Mouse (Mus musculus) spleen, adult 2 months (tissue): ENCODE measurements around the gene Thop1. TPM values are rescaled to one million over a fixed set of nuclear protein-coding genes. Genes with fewer than 3 reads are reported as not detected.

Experiments
- DNase-seq, 2 experiments: peaks; one replicate each; pipeline versions ENCODE4 v3.0.0 to v3.0.0-alpha.2; 2012 to 2021; ENCODE audit warnings: low spot score in 2 of 2, low read depth in 1 of 2
- H3K27ac ChIP-seq: fragments of 200-500 bp; 2 replicates; pipeline ENCODE4 v1.5.1; 2012; ENCODE audit warnings: low read length, inconsistent platforms; ENCODE audit not compliant: insufficient read depth
- H3K27me3 ChIP-seq: fragments of 200-500 bp; 2 replicates; pipeline ENCODE4 v1.6.1; 2012; ENCODE audit warnings: mild to moderate bottlenecking, moderate library complexity, low read length, inconsistent platforms; ENCODE audit not compliant: control insufficient read depth, insufficient read depth
- H3K36me3 ChIP-seq: fragments of 200-500 bp; 2 replicates; pipeline ENCODE4 v1.6.1; 2012; ENCODE audit warnings: mild to moderate bottlenecking, low read length, inconsistent platforms; ENCODE audit not compliant: control insufficient read depth, insufficient read depth
- H3K4me1 ChIP-seq: fragments of 200-500 bp; 2 replicates; pipeline ENCODE4 v1.6.1; 2011; ENCODE audit warnings: inconsistent platforms; ENCODE audit not compliant: control insufficient read depth, insufficient read depth, insufficient read length
- H3K4me3 ChIP-seq: fragments of 200-500 bp; 2 replicates; pipeline ENCODE4 v1.5.1; 2011; ENCODE audit warnings: mild to moderate bottlenecking, inconsistent platforms; ENCODE audit not compliant: insufficient read depth, insufficient read length; ENCODE audit errors: extremely low read depth
- CTCF ChIP-seq: fragments of 200-500 bp; IDR thresholded peaks from 2 replicates; pipeline ENCODE4 v1.5.1; 2011; ENCODE audit warnings: mild to moderate bottlenecking, inconsistent platforms; ENCODE audit not compliant: insufficient read depth, insufficient read length, insufficient replicate concordance; ENCODE audit errors: extremely low read depth
- POLR2A ChIP-seq: fragments of 200-500 bp; IDR thresholded peaks from 2 replicates; pipeline ENCODE4 v1.6.1; 2011; ENCODE audit warnings: low read depth, low read length, inconsistent platforms
- WGBS: fragments of 180-500 bp; shearing (Covaris S2); methylation state at CpG from one replicate; pipeline ENCODE4 v1.1.7; 2018; 5-methylcytosine and 5-hydroxymethylcytosine counted together
- polyA plus RNA-seq: library from polyadenylated mRNA; depleted of rRNA; stranded (reverse); fragments of >200 nt; gene quantifications from 2 replicates; pipeline ENCODE4 v1.2.3, GENCODE M21; 2012; rRNA removed

Gene Thop1
- polyA plus RNA-seq, 1 experiment: 17.9 TPM

DNA sequence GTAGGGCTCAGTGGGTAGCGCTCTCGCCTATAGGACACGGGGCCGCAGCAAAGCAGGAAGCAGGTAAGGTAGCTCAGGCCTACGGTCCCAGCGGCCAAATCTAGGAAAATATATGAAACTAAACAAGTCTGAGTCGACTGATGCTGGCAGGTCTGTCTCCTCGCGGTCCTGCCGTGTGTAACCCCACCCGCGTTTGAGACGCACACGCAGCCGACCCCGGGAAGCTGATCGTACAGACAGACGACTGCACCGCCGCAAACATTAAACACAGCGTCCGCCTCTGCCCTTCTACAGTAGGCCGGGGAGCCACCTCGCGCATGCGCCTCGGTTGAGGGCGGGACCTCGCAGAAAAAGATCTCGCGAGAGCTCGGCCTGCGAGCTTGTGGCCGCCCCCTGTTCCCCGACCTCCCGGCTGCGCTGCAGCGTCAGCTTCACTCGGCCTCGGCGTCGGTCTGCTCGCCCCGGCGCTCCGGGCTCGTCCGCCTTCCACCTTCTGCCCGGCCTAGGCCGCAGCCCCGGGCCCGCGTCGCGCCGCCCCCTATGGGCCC lies 35.8 kb downstream of the Thop1 start, which contains the start of gene Map2k2:
Gene Map2k2 (plus strand): TSS at position 351 of the 548 bp plus-strand sequence.
- Histone ChIP-seq H3K4me1 (peaks cover 12% of the 10 kb centered on the region; the same call in 1 of the 2 replicates), H3K4me3 (peak within 1 kb of the TSS; percentile 71), H3K36me3 (peaks cover 17% of the 10 kb centered on the region), H3K27me3 (no peaks in the 10 kb centered on the region), H3K27ac (peak within 1 kb of the TSS; percentile 96)
- WGBS: under 1% methylated on average over 56 of the region's 56 CpGs
- DNase-seq: peak; percentile 94 to 97
- TF ChIP-seq CTCF: no peak
- peak; percentile 98 for TF ChIP-seq POLR2A

DNA sequence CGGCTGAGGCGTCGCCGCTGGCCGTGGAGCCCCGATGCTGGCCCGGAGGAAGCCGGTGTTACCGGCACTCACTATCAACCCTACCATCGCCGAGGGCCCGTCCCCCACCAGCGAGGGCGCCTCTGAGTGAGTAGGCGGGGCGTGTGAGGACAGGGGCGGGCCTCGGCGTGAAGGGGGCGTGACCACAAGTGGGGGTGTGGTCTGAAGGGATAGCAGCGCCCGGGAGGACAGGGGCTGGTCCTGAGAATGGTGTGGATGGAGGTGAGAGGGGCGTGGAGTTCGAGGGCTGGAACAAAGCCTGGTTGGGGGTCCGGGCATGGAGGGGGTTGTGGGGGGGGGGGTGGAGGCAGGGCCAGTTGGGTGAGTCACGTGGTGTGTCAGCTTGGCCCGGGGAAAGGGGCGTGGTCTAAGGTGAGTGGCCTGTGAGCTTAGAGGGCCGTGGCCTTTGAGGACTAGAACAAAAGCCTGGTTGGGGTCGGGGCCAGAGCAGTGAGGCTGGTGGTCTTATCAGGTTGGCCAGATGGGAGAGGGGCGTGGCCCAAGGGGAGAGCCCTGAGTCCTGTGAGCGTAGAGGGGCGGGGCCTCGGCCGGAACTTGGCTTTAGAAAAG lies 36.4 kb downstream of the Thop1 start:
- peak; percentile 57 to 79 for DNase-seq

DNA sequence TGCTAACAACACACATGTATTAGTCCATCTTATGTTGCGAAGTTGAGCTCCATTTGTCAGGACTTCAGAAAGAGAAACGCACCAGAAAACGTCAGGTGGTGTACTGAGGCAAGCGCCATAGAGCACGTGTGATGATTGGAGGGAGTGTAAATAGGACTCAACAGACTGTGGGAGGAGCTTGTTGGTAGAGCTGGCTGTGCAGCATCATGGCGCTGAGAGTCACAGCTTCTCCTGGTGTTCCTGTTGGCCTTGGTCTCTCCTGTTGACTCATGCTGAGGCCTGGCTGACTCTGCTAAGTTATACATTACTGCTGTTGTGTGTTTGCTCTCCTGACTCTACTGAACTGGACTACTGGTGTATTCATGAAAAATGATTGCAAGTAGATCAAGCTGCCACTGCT lies 43.1 kb downstream of the Thop1 start:
- Histone ChIP-seq H3K27ac (no peak overlapping the region), H3K27me3 (no peaks in the 10 kb centered on the region), H3K4me3 (no peak overlapping the region), H3K36me3 (peaks cover 35% of the 10 kb centered on the region), H3K4me1 (no peaks in the 10 kb centered on the region)
- no peak for TF ChIP-seq POLR2A
- TF ChIP-seq CTCF: no peak
- DNase-seq: no peak
- WGBS: 91% methylated on average over 6 of the region's 6 CpGs

More for the DNA sequence above, 36.4 kb downstream of the Thop1 start:
- Histone ChIP-seq H3K4me1 (peaks cover 12% of the 10 kb centered on the region; the same call in 1 of the 2 replicates), H3K27ac (peak overlapping the region; percentile 96), H3K4me3 (peak overlapping the region; percentile 71), H3K27me3 (no peaks in the 10 kb centered on the region), H3K36me3 (peaks cover 19% of the 10 kb centered on the region)
- WGBS: 1% methylated on average over 35 of the region's 35 CpGs
- TF ChIP-seq CTCF (no peak), POLR2A (no peak)

DNA sequence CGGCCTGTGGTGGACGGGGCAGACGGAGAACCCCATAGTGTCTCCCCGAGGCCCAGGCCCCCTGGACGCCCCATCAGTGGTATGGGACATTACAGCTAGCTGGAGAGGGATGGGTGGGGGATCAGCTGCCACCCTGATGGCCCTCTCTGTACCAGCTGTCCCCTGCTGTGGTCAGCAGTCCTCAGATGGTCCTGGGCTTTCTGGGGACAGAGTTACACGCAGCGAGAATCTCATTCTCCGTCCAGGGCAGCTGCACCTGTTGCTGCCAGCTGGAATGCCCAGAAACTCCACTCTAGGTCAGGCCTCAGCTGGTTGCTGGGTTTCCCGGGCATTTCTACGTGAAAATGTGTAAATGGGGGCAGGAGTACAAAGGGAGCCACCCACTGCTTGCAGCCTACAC lies 49.8 kb downstream of the Thop1 start:
- no peak for DNase-seq
- TF ChIP-seq POLR2A: no peak
- TF ChIP-seq CTCF: no peak
- WGBS: 92% methylated on average over 10 of the region's 10 CpGs

DNA sequence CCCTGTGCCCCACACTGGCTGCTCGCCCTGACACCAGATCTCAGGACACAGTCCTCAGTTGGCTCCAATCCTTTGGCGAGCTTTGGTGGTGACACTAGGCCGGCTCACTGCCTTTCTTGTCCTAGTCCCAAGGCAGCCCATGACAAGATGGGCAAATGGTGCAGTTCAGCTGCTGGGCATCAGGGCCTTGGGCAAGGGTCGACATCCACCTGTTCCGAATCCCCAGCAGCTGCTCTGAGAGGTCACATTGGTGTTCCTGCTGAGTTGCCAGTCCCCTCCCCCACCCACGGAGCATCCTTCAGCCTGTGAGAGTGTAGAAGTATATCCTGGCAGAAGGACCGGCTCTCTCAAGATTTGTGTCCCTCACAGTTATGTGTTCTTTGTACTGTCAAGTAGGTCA lies 50.8 kb downstream of the Thop1 start:
- no peak overlapping the region for H3K4me3 ChIP-seq
- no peak overlapping the region for H3K27ac ChIP-seq
- 95% methylated on average over 7 of the region's 7 CpGs for WGBS
- H3K27me3 ChIP-seq: no peaks in the 10 kb centered on the region
- H3K4me1 ChIP-seq: no peaks in the 10 kb centered on the region
- TF ChIP-seq POLR2A: no peak
- TF ChIP-seq CTCF: no peak
- no peak for DNase-seq
- peaks cover 43% of the 10 kb centered on the region for H3K36me3 ChIP-seq

More for the DNA sequence above, 49.8 kb downstream of the Thop1 start:
- H3K4me3 ChIP-seq: no peak overlapping the region
- H3K4me1 ChIP-seq: no peaks in the 10 kb centered on the region
- no peaks in the 10 kb centered on the region for H3K27me3 ChIP-seq
- peaks cover 49% of the 10 kb centered on the region for H3K36me3 ChIP-seq
- H3K27ac ChIP-seq: no peak overlapping the region

DNA sequence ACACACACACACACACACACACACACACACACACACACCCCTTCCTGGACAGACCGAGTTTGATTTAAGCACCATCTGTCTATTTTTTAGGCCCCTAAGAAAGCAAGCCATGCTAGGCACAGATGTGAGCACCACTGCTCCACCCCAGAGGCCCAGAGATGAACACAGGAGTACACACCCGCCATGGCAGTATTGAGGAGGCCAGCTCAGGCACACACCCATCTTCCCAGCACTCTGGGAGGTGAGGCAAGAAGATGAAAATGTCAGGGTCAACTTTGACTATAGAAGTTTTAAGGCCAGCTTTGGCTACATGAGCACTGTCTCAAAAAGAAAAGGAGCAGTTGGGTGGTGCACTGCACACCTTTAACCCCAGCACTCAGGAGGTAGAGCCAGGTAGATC lies 53.1 kb downstream of the Thop1 start:
- 69% methylated on average over 2 of the region's 2 CpGs for WGBS
- no peak for DNase-seq
- Histone ChIP-seq H3K4me1 (peaks cover 7% of the 10 kb centered on the region; the same call in 1 of the 2 replicates), H3K27me3 (no peaks in the 10 kb centered on the region), H3K36me3 (peaks cover 36% of the 10 kb centered on the region), H3K27ac (no peak overlapping the region), H3K4me3 (no peak overlapping the region)
- no peak for TF ChIP-seq POLR2A
- TF ChIP-seq CTCF: no peak

DNA sequence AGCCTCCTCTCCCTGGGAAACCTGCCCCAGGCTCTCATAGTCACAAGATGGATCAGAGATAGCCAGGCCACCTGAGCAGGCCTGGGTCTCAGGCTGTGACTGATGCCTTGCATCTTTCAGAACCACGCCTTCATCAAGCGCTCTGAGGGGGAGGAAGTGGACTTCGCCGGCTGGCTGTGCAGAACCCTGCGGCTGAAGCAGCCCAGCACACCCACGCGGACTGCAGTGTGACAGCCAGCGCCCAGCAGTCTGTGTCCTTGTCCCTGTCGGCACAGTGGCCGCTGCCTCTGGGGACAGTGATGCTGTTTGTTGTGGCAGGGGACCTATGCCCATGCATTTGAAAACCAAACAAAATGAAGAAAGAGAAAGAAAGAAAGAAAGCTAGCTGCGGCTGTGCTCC lies 53.7 kb downstream of the Thop1 start:
- no peak for TF ChIP-seq CTCF
- TF ChIP-seq POLR2A: no peak
- WGBS: 76% methylated on average over 11 of the region's 11 CpGs
- peaks cover 13% of the 10 kb centered on the region for H3K4me1 ChIP-seq
- H3K4me3 ChIP-seq: no peak overlapping the region
- peaks cover 33% of the 10 kb centered on the region for H3K36me3 ChIP-seq
- no peak overlapping the region for H3K27ac ChIP-seq
- no peak for DNase-seq
- H3K27me3 ChIP-seq: no peaks in the 10 kb centered on the region

Other genes with a start within 250 kb of the Thop1 start
- gene Oaz1, start 243.4 kb upstream of the Thop1 start, polyA plus RNA-seq: 730 and 862 TPM in 2 replicates
- 0.02 TPM in 2 replicates for gene Lingo3, start 226.0 kb upstream of the Thop1 start, polyA plus RNA-seq
- gene Lsm7, start 214.8 kb upstream of the Thop1 start, polyA plus RNA-seq: 84.0 and 103 TPM in 2 replicates
- gene Sppl2b, start 214.8 kb upstream of the Thop1 start, polyA plus RNA-seq: 127 and 130 TPM in 2 replicates
- gene Tmprss9, start 198.2 kb upstream of the Thop1 start, polyA plus RNA-seq: 0.08 and 0.09 TPM in 2 replicates
- 123 and 133 TPM in 2 replicates for gene Timm13, start 169.1 kb upstream of the Thop1 start, polyA plus RNA-seq
- 11.0 and 13.2 TPM in 2 replicates for gene Lmnb2, start 151.8 kb upstream of the Thop1 start, polyA plus RNA-seq
- gene Gadd45b, start 140.0 kb upstream of the Thop1 start, polyA plus RNA-seq: 35.7 and 46.8 TPM in 2 replicates
- gene Gng7, start 55.1 kb upstream of the Thop1 start, polyA plus RNA-seq: 0.75 and 0.91 TPM in 2 replicates
- 0.04 TPM in 1 of 2 replicates, not detected in the other for gene Diras1, start 44.4 kb upstream of the Thop1 start, polyA plus RNA-seq
- gene Slc39a3, start 32.6 kb upstream of the Thop1 start, polyA plus RNA-seq: 22.3 and 26.0 TPM in 2 replicates
- gene Sgta, start 9.9 kb upstream of the Thop1 start, polyA plus RNA-seq: 88.8 and 114 TPM in 2 replicates
- gene Creb3l3, start 28.8 kb downstream of the Thop1 start, polyA plus RNA-seq: 0.27 and 0.32 TPM in 2 replicates
- 135 and 201 TPM in 2 replicates for gene Map2k2, start 35.9 kb downstream of the Thop1 start, polyA plus RNA-seq
- gene Zbtb7a, start 65.2 kb downstream of the Thop1 start, polyA plus RNA-seq: 64.6 and 95.2 TPM in 2 replicates
- gene Pias4, start 97.9 kb downstream of the Thop1 start, polyA plus RNA-seq: 36.1 and 45.8 TPM in 2 replicates
- 1,457 and 1,736 TPM in 2 replicates for gene Eef2, start 106.6 kb downstream of the Thop1 start, polyA plus RNA-seq
- gene Dapk3, start 113.0 kb downstream of the Thop1 start, polyA plus RNA-seq: 58.0 and 84.5 TPM in 2 replicates
- gene 4930442H23Rik, start 113.8 kb downstream of the Thop1 start, polyA plus RNA-seq: not detected in 2 replicates
- not detected in 2 replicates for gene Nmrk2, start 132.0 kb downstream of the Thop1 start, polyA plus RNA-seq
- 0.92 and 0.95 TPM in 2 replicates for gene Atcay, start 160.8 kb downstream of the Thop1 start, polyA plus RNA-seq
- gene Zfr2, start 163.1 kb downstream of the Thop1 start, polyA plus RNA-seq: 5.5 and 6.1 TPM in 2 replicates
- gene Matk, start 182.9 kb downstream of the Thop1 start, polyA plus RNA-seq: 22.5 and 30.0 TPM in 2 replicates
- 63.6 and 86.9 TPM in 2 replicates for gene Mrpl54, start 196.9 kb downstream of the Thop1 start, polyA plus RNA-seq
- 63.0 and 77.1 TPM in 2 replicates for gene Apba3, start 196.9 kb downstream of the Thop1 start, polyA plus RNA-seq
- gene Tjp3, start 221.5 kb downstream of the Thop1 start, polyA plus RNA-seq: 8.1 and 10.6 TPM in 2 replicates
- gene Pip5k1c, start 222.9 kb downstream of the Thop1 start, polyA plus RNA-seq: 93.2 and 111 TPM in 2 replicates